Mouse (Mus musculus) mesoderm, embryonic 11.5 days (tissue): ENCODE measurements around the gene B3galt4.

ENCODE experiments used
- DNase-seq: peaks from one replicate; pipeline ENCODE4 v3.0.0-alpha.2; 2012; ENCODE audit warnings: low read depth, low spot score

The B3galt4 gene

DNA sequence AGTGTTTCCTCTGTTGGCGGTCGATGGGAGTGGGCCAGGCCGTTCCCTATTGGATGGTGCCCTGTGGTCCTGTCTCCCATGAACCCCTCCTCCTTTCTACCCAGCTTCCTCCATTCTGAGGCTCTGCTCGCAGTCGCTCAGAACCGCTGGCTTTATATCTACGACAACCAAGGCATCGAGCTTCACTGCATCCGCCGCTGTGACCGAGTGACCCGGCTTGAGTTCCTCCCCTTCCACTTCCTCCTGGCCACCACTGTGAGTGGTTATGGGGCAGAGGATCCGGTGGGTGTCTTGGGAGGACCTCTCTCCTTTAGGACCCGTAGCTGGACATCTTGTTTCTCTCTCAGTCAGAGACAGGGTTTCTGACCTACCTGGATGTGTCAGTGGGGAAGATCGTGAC lies 7.8 kb downstream of the B3galt4 start:
- DNase-seq, result no peak

- no peak for DNase-seq
Measured at GRCm38 (mm10) chr17:33941381-33941780, 9.9 kb downstream of the B3galt4 start.

DNA sequence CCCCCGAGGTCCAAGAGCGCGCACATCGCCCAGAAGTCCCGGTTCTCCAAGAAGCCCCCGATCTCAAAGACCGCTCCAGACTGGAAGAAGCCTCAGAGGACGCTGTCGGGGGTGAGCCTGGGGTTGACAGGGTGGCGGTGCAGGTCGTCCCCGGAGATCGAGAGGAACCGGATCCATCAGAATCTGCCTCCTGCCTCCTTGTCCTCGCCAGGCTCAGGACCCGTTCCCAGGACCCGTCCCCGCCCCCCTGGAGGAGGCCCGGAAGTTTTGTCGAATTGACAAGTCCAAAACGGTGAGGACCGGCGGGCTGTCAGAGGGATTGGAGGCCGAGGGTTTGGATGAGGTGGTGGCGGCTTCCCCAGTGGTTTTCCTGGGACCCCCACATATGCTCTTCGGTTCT lies 10.3 kb downstream of the B3galt4 start:
- DNase-seq, result no peak

DNA sequence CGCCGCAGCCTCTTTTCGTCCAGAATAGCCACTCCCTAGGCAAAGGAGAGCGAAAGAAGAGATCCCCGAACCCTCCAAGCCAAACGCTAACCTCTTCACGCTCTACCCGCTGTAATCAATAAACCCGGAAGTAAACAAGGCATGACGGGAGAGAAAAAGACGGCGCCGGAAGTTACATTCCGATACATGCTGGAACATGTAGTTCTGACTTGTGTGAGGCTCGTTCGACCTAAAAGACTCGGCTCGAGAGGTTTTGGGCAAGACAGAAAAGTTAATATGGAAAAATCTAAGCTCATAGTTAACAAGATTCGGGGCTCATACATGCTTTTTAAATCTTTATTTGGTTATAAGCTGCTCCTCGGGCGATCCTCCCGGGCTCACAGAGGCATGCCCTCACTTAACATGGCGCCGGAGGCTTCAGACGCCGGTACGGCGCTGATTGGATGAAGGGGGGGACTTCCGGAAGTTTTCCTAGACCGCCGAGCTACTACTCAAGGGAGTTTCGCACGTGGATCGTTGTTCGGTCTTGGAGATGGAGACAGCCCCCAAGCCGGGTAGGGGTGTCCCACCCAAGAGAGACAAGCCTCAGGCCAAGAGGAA lies 11.0 kb downstream of the B3galt4 start, which contains the start of the genes Pfdn6 and Wdr46:
Gene Pfdn6, minus strand, starts transcription at position 138 of the 600 bp plus-strand sequence.
Gene Wdr46, plus strand, starts transcription at position 455 of the 600 bp plus-strand sequence.
- DNase-seq, result peak; percentile 91

DNA sequence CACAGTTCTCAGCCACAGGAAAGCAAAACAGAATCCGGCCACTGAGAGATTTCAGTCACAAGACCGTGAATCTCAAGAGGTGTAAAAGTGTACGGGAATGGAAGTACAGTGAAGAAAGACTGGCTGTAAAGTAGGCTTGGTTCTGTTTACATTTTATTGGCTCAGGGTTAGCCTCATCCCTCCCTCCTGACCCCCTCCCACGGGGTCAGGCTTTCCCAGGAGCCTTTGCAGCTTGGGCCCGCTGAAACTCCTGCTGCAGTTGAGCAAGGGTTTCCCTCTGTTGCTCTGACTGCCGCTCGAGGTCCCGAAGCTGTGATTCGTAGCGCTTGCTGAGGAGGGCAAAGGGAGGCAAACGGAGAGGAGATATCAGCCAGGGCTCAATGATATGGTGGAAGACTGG lies 12.5 kb downstream of the B3galt4 start:
- no peak for DNase-seq

DNA sequence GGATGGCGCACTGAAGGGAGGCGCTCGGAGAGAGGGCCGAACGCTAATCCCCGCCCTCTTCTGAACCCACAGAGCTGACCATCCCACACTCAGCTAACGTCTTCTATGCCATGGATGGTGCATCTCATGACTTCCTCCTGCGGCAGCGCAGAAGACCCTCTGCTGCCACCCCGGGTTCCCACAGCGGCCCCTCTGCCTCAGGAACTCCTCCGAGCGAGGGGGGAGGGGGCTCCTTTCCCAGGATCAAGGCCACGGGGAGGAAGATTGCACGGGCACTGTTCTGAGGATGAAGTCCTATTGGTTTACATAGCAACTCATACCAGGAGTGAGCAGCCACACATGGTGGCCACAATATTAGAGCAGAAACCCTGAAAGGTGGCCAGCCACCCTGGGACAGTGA lies 14.3 kb downstream of the B3galt4 start:
- no peak for DNase-seq

DNA sequence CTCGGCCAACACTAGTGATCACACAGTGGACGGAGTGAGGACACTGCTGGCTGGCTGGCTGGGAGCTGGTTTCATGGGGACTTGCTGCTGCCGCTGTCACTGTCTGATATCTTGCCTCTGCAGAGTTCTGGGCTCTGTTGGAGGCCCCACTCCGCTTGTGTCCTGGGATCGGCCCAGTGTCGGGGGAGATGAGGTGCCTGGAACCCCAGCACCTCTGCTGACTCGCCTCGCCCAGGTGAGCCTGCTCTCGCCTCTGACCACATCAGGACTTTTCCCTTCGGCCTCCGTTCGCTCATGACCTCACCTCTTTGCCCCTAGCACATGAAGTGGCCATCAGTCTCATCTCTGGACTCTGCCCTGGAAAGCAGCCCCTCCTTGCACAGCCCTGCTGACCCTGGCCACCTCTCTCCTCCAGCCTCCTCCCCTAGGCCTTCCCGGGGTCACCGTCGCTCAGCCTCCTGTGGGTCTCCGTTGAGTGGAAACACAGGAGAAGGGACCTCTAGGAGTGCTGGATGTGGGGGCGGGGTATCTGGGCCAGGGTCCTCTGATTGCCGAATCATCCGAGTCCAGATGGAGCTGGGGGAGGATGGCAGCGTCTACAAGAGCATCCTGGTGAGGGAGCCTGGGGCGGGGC lies 15.7 kb downstream of the B3galt4 start:
- no peak for DNase-seq

- no peak for DNase-seq
Measured at GRCm38 (mm10) chr17:33932970-33933369, 18.3 kb downstream of the B3galt4 start.

- DNase-seq, result no peak
Measured at GRCm38 (mm10) chr17:33932448-33932847, 18.8 kb downstream of the B3galt4 start.

GRCm38 (mm10) chr17:33931947-33932346 lies 19.3 kb downstream of the B3galt4 start:
- no peak for DNase-seq

DNA sequence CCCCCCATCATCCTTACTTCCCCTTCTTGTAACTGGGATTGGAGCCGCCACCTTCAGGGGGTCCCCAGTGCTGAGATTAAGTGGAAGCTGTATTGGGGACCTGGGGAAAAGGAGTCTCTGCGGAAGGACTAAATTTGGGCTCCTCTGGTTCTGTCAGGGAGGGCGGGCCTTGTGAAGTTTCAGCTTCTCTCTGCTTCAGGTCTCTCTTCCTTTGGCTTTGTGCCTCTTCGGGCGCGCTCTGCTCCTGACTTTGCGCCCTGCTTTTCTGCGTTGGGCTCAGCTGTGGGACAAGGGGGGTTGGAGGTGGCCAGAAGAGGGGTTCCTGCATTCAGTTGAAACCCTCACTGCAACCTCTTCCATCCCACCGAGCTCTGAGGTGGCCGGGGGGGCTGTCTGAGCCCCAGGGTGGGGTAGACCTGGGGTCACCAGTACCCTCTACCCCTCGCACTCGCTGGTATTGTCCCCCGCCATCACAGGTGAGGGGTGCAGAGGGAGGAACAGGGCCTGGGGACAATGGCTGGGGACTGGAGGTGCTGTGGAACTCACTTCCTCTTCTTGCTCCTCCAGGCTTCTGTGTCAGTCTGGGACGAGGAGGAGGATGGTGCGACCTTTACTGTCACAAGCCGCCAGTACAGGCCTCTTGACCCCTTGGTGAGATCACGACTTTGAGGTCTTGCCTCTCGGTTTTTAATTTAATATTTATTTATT lies 20.0 kb downstream of the B3galt4 start:
- DNase-seq, result no peak

DNA sequence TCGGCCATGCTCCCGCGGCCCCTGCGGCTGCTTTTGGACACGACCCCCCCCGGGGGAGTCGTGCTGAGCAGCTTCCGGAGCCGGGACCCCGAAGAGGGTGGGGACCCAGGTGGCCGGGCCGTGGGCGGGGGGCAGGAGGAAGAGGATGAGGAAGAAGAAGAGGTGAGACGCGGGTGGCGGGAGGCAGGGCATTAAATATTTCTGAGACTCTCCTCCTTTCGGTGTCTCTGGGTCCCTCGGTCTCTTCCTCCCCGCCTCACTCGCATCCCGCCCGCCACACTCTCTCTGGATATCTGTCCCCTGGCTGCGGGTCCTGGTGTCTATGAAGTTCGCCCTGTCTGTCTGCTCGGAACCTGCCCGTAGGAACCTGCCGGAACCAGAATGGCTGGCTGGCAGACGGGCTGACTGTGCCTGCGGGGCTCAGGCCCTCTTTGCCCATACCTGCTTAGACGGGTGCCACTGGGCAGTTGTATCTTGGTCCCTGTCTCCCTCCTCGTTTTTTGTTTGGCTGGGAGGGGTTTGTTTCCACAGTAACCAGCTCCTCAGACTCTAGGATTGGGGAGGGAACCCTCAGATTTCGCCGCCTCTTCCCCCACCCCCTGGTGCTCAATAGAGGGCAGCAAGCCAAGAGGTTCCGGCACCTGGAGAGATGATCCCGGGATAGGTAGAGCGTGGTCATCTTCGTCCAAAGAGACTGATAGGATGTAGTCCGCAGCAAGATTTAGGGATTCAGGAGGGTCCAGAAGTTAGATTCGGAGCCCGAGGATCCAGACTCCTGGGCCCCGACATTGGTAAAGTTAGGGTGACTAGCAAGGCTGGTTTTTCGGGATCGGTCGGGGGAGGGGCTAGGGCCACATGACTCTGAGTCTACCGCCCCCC lies 20.8 kb downstream of the B3galt4 start:
- DNase-seq, result no peak

- DNase-seq, result peak; percentile 95
Measured at GRCm38 (mm10) chr17:33929371-33930279, 21.7 kb downstream of the B3galt4 start, which contains the start of gene Rgl2. Gene Rgl2, plus strand, starts transcription at chr17:33929543.

DNA sequence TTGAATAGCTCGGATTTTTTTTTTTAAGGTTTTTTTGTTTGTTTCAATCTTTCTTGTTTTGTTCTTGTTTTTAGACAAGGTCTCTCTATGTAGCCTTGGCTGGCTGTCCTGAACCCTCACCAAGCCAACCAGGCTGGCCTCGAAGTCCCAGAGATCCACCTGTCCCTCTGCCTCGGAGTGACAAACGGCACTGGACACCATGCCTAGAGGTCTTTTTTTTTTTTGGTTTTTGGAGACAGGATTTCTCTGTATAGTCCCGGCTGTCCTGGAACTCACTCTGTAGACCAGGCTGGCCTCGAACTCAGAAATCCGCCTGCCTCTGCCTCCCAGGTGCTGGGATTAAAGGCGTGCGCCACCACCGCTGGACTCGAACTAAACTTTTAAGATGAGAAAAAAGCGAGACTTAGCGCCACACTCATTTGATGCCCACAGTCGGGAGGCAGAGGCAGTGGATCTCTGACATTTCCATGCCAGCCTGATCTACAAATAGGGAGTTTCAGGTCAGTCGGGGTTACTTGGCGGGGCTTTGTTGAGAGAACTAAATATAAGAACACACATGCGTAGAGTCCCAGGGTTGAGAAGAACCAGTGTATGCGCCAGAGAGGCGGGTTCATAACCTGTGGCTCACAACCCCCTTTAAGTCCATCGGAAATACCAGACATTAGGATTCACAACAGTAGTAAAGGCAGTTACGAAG lies 22.9 kb downstream of the B3galt4 start:
- no peak for DNase-seq

GRCm38 (mm10) chr17:33926207-33926932 lies 24.9 kb downstream of the B3galt4 start:
- DNase-seq, result no peak

GRCm38 (mm10) chr17:33925406-33926116 lies 25.7 kb downstream of the B3galt4 start:
- no peak for DNase-seq

GRCm38 (mm10) chr17:33924577-33925283 lies 26.6 kb downstream of the B3galt4 start:
- peak; percentile 60 for DNase-seq

DNA sequence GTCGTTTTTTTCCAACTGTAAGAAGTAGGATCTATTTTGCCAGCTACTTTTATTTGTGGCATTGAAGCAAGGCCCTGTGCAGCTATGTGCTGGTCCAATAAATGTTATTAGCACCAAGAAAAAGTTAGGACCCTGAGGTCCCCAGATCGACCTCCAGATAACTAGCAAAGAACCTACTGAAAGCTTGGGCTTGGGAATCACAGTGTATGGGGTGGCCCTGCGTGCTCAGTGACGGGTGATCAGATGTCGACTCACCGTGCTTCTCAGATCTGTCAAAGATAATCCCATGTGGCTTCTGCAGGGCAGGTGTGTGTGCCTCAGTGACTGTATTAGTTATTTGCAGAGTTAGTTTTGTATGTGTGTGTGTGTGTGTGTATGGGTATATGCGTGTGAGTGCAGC lies 29.9 kb downstream of the B3galt4 start:
- DNase-seq, result no peak
